Mouse (Mus musculus) liver, embryonic 14.5 days (tissue): ENCODE measurements at regions not wholly inside any gene's neighbourhood (a gene's known extent, or its start where the extent isn't known, plus 50 kb on each side); places are given as distances from the start of the nearest gene placed in this dataset.

Experiments used
- CTCF ChIP-seq: IDR thresholded peaks from 2 replicates; pipeline ENCODE4 v1.5.1; 2016; ENCODE audit warnings: antibody characterized with exemption, low read depth, control low read depth
- EP300 ChIP-seq: IDR thresholded peaks from 2 replicates; pipeline ENCODE4 v1.6.1; 2016; ENCODE audit warnings: antibody characterized with exemption, low read depth

- no peak for TF ChIP-seq CTCF
- no peak for TF ChIP-seq EP300
Observed at GRCm38 (mm10) chr11:113046200-113047051, 264.4 kb downstream of the Sox9 start.
